Mouse (Mus musculus): ENCODE results near the gene Fam83g. TPM values are rescaled to one million over a fixed set of nuclear protein-coding genes. Genes with fewer than 3 reads are reported as not detected.

The Fam83g gene
- total RNA-seq, 2 experiments from 2014 or later: not detected

GRCm38 (mm10) chr11:61705581-61705980, 21.7 kb downstream of the Fam83g start:
- no peak for ATAC-seq (replicated peaks; ENCODE audit: low FRiP score, low TSS enrichment, poor library complexity, severe bottlenecking)

GRCm38 (mm10) chr11:61706232-61706631, 22.3 kb downstream of the Fam83g start:
- no peak for ATAC-seq (replicated peaks; ENCODE audit: low FRiP score, low TSS enrichment, poor library complexity, severe bottlenecking)

- ATAC-seq (replicated peaks; ENCODE audit: low FRiP score, low TSS enrichment, poor library complexity, severe bottlenecking): no peak
Measured at GRCm38 (mm10) chr11:61708928-61709327, 25.0 kb downstream of the Fam83g start.

GRCm38 (mm10) chr11:61713157-61713855, 29.4 kb downstream of the Fam83g start:
- ATAC-seq (replicated peaks; ENCODE audit: low FRiP score, low TSS enrichment, poor library complexity, severe bottlenecking): no peak

GRCm38 (mm10) chr11:61714346-61715117, 30.6 kb downstream of the Fam83g start:
- ATAC-seq (replicated peaks; ENCODE audit: low FRiP score, low TSS enrichment, poor library complexity, severe bottlenecking): peak; percentile 80

GRCm38 (mm10) chr11:61715130-61715529, 31.2 kb downstream of the Fam83g start:
- ATAC-seq (replicated peaks; ENCODE audit: low FRiP score, low TSS enrichment, poor library complexity, severe bottlenecking): peak; percentile 15; the same call in 1 of the 2 replicates

- no peak for ATAC-seq (replicated peaks; ENCODE audit: low FRiP score, low TSS enrichment, poor library complexity, severe bottlenecking)
Measured at GRCm38 (mm10) chr11:61717990-61718389, 34.1 kb downstream of the Fam83g start.

- no peak for ATAC-seq (replicated peaks; ENCODE audit: low FRiP score, low TSS enrichment, poor library complexity, severe bottlenecking)
Measured at GRCm38 (mm10) chr11:61719387-61719786, 35.5 kb downstream of the Fam83g start.

GRCm38 (mm10) chr11:61719826-61720225, 35.9 kb downstream of the Fam83g start:
- ATAC-seq (replicated peaks; ENCODE audit: low FRiP score, low TSS enrichment, poor library complexity, severe bottlenecking): no peak

GRCm38 (mm10) chr11:61720636-61721035, 36.7 kb downstream of the Fam83g start, which contains the start of gene Slc5a10:
Gene Slc5a10 (minus strand): TSS chr11:61720826.
- ATAC-seq (replicated peaks; ENCODE audit: low FRiP score, low TSS enrichment, poor library complexity, severe bottlenecking): no peak

GRCm38 (mm10) chr11:61722077-61722476, 38.2 kb downstream of the Fam83g start:
- ATAC-seq (replicated peaks; ENCODE audit: low FRiP score, low TSS enrichment, poor library complexity, severe bottlenecking): no peak

- no peak for ATAC-seq (replicated peaks; ENCODE audit: low FRiP score, low TSS enrichment, poor library complexity, severe bottlenecking)
Measured at GRCm38 (mm10) chr11:61728037-61728436, 44.1 kb downstream of the Fam83g start.

- no peak for ATAC-seq (replicated peaks; ENCODE audit: low FRiP score, low TSS enrichment, poor library complexity, severe bottlenecking)
Measured at GRCm38 (mm10) chr11:61732672-61733071, 48.8 kb downstream of the Fam83g start.

- no peak for ATAC-seq (replicated peaks; ENCODE audit: low FRiP score, low TSS enrichment, poor library complexity, severe bottlenecking)
Measured at GRCm38 (mm10) chr11:61737290-61737689, 53.4 kb downstream of the Fam83g start.

GRCm38 (mm10) chr11:61740500-61740899, 56.6 kb downstream of the Fam83g start:
- ATAC-seq (replicated peaks; ENCODE audit: low FRiP score, low TSS enrichment, poor library complexity, severe bottlenecking): no peak

GRCm38 (mm10) chr11:61743768-61744167, 59.9 kb downstream of the Fam83g start:
- no peak for ATAC-seq (replicated peaks; ENCODE audit: low FRiP score, low TSS enrichment, poor library complexity, severe bottlenecking)

GRCm38 (mm10) chr11:61744460-61744859, 60.6 kb downstream of the Fam83g start:
- 0 out of 2 replicates have a peak, but pooled peaks have one; percentile 34 for ATAC-seq (replicated peaks; ENCODE audit: low FRiP score, low TSS enrichment, poor library complexity, severe bottlenecking)

- no peak for ATAC-seq (replicated peaks; ENCODE audit: low FRiP score, low TSS enrichment, poor library complexity, severe bottlenecking)
Measured at GRCm38 (mm10) chr11:61745781-61746180, 61.9 kb downstream of the Fam83g start.

- no peak for ATAC-seq (replicated peaks; ENCODE audit: low FRiP score, low TSS enrichment, poor library complexity, severe bottlenecking)
Measured at GRCm38 (mm10) chr11:61747161-61747560, 63.3 kb downstream of the Fam83g start.

GRCm38 (mm10) chr11:61751612-61752011, 67.7 kb downstream of the Fam83g start:
- peak; percentile 87 for ATAC-seq (replicated peaks; ENCODE audit: low FRiP score, low TSS enrichment, poor library complexity, severe bottlenecking)

GRCm38 (mm10) chr11:61757151-61757550, 73.3 kb downstream of the Fam83g start:
- ATAC-seq (replicated peaks; ENCODE audit: low FRiP score, low TSS enrichment, poor library complexity, severe bottlenecking): no peak

Data from megakaryocyte-erythroid progenitor cell, adult 5-6 weeks (primary cell).